8 mouse cellular contexts compared by ENCODE assay signal in genomic region chr5:109690537-109691201, GRCm38 (mm10). TPM values are rescaled to one million over a fixed set of nuclear protein-coding genes. Genes with fewer than 3 reads are reported as not detected.
DNase-seq lines count a peak whose midpoint lies in the region; ATAC-seq and TF ChIP-seq lines count a peak whose summit lies in the region.
"Not testable (repeated sequence)": the region's sequence is repeated elsewhere in the genome, so short reads cannot be mapped to it uniquely, and the experiment has no call there.

5430403G16Rik (minus strand) TSS chr5:109691041.

- CTCF ChIA-PET in Patski (lab: Charles Lee) = not testable (repeated sequence)

- peak within 1 kb of the TSS; percentile 70 for H3K4me2 ChIP-seq in hindbrain, embryonic 14.5 days (replicated peaks)

- POLR2A ChIA-PET in Patski (lab: Charles Lee) = interaction anchor here (1.2 kb wide), 1 partner anchor 106 kb away, joined by 3 read pairs; no protein-coding TSS in a partner anchor

- ATAC-seq in Patski = peak; percentile 100
- peak; percentile 98 for ATAC-seq in hindbrain, embryonic 14.5 days (ENCODE audit: low FRiP score)

- in situ Hi-C loops in Patski (cut with MboI; ENCODE audit: low pct_unique_long_range_greater_than_20kb) = not testable (repeated sequence)

- WGBS in hindbrain, embryonic 14.5 days = 0% methylated on average over 24 of the region's 26 CpGs

- peak within 1 kb of the TSS; percentile 63 for H3K9ac ChIP-seq in hindbrain, embryonic 14.5 days

- H3K9me3 ChIP-seq in hindbrain, embryonic 14.5 days (ENCODE audit: control insufficient read depth, low read length) = not testable (repeated sequence)

- H3K4me3 ChIP-seq in hindbrain, embryonic 14.5 days (replicated peaks; ENCODE audit: low read length) = peak within 1 kb of the TSS; percentile 47

- H3K36me3 ChIP-seq in hindbrain, embryonic 14.5 days (replicated peaks; ENCODE audit: control insufficient read depth, insufficient read depth) = not testable (repeated sequence)

- peak within 1 kb of the TSS; percentile 70 for H3K27ac ChIP-seq in hindbrain, embryonic 14.5 days

- not testable (repeated sequence) for H3K27me3 ChIP-seq in Patski; hindbrain, embryonic 14.5 days (ENCODE audit: control insufficient read depth, insufficient read depth, low read length)

- not testable (repeated sequence) for H3K4me1 ChIP-seq in hindbrain, embryonic 14.5 days (replicated peaks; ENCODE audit: control insufficient read depth, insufficient read depth, low read length)

- not testable (repeated sequence) for TF ChIP-seq CTCF in Patski (IDR thresholded peaks at IDR 0.05)

- peak; percentile 59 for DNase-seq in Patski (ENCODE audit: low read depth, low spot score)
- DNase-seq in cerebellum, postnatal 14 days = peak; percentile 73 to 75
- peak; percentile 41 to 64 for DNase-seq in frontal cortex, postnatal 25 days (ENCODE audit: low spot score in 2 of 2)
- peak; percentile 81 for DNase-seq in hindbrain, embryonic 14.5 days (ENCODE audit: low spot score)
- peak; percentile 71 to 75 for DNase-seq in layer of hippocampus, postnatal 36 days
- peak; percentile 90 for DNase-seq in lung, postnatal 36 days
- peak; percentile 93 for DNase-seq in retina, postnatal 1 day
- peak; percentile 51 to 73 for DNase-seq in urinary bladder, adult 18-20 months (ENCODE audit: low spot score in 2 of 2)

RNA-seq across cellular contexts. Expression of gene 5430403G16Rik, which starts in this region (rescaled TPM):
- polyA plus RNA-seq in Patski (2021) = 4.1 TPM
- polyA plus RNA-seq in hindbrain, embryonic 14.5 days (2014; fragmentation: Nextera tagmentation; extraction: Ambion mirVana) = 2.0 and 2.1 TPM in 2 replicates
- total RNA-seq in layer of hippocampus, postnatal 36 days (2021) = 1 to 10 TPM; 2.7 to 3.1 TPM

Comparison
In these comparisons a context has a peak if more than half of its experiments do, and no peak if none do; other contexts are left out.
1. Peak in every context shown above with its lines: DNase-seq, ATAC-seq, H3K4me3 ChIP-seq and H3K27ac ChIP-seq.